Mouse (Mus musculus) MEL (cell line): ENCODE data around the gene Rsph10b. TPM values are rescaled to one million over a fixed set of nuclear protein-coding genes. Genes with fewer than 3 reads are reported as not detected.

Source experiments
- DNase-seq: peaks from one replicate; pipeline ENCODE4 v3.0.0; 2011; ENCODE audit warnings: low read depth, low spot score
- H3K27ac ChIP-seq: 2 replicates; pipeline ENCODE4 v1.5.1; 2012; ENCODE audit warnings: low read depth, mild to moderate bottlenecking, control low read depth, low read length, moderate library complexity; ENCODE audit not compliant: control insufficient read depth
- H3K27me3 ChIP-seq, 2 experiments: fragments of 150-350 bp in 1 of 2; sonication (generic) in 1 of 2; 2 replicates each; pipeline ENCODE4 v1.6.1; 2012; ENCODE audit warnings: low read length in 2 of 2, mild to moderate bottlenecking in 2 of 2, improper control_type of control experiment in 1 of 2, moderate library complexity in 1 of 2; ENCODE audit not compliant: insufficient read depth in 2 of 2, control insufficient read depth in 1 of 2
- H3K36me3 ChIP-seq, 2 experiments: 2 replicates each; pipeline ENCODE4 v1.6.1; 2012 to 2014; ENCODE audit warnings: low read length in 2 of 2, improper control_type of control experiment in 1 of 2, inconsistent platforms in 1 of 2, mild to moderate bottlenecking in 1 of 2; ENCODE audit not compliant: insufficient read depth in 2 of 2, control insufficient read depth in 1 of 2
- H3K4me1 ChIP-seq, 2 experiments: fragments of 150-350 bp in 1 of 2; sonication (generic) in 1 of 2; 2 replicates each; pipeline ENCODE4 v1.6.1; 2012; ENCODE audit warnings: low read length in 2 of 2, improper control_type of control experiment in 1 of 2, mild to moderate bottlenecking in 1 of 2; ENCODE audit not compliant: insufficient read depth in 2 of 2, control insufficient read depth in 1 of 2
- H3K4me3 ChIP-seq, 2 experiments: fragments of 150-350 bp in 1 of 2; sonication (generic) in 1 of 2; 2 replicates each; pipeline ENCODE4 v1.5.1; 2012; ENCODE audit warnings: low read depth in 2 of 2, low read length in 2 of 2, mild to moderate bottlenecking in 2 of 2, moderate library complexity in 2 of 2, control low read depth in 1 of 2, improper control_type of control experiment in 1 of 2; ENCODE audit not compliant: control insufficient read depth in 1 of 2, insufficient read depth in 1 of 2
- H3K79me2 ChIP-seq: 2 replicates; pipeline ENCODE4 v1.6.1; 2012; ENCODE audit warnings: mild to moderate bottlenecking, low read length, moderate library complexity; ENCODE audit not compliant: control insufficient read depth, poor library complexity, insufficient read depth
- H3K9ac ChIP-seq: 2 replicates; pipeline ENCODE4 v1.6.1; 2012; ENCODE audit warnings: low read depth, mild to moderate bottlenecking, control low read depth, low read length, moderate library complexity; ENCODE audit not compliant: control insufficient read depth, poor library complexity, severe bottlenecking
- H3K9me3 ChIP-seq: fragments of 150-350 bp; sonication (generic); replicated peaks from 2 replicates; pipeline ENCODE4 v1.6.1; 2012; ENCODE audit warnings: mild to moderate bottlenecking, low read length, improper control_type of control experiment, moderate library complexity; ENCODE audit not compliant: insufficient read depth
- CHD1 ChIP-seq: IDR thresholded peaks from 2 replicates; pipeline ENCODE4 v1.6.1; 2012; ENCODE audit warnings: low read depth, mild to moderate bottlenecking, inconsistent platforms, low read length, improper control_type of control experiment
- CHD2 ChIP-seq: IDR thresholded peaks from 2 replicates; pipeline ENCODE4 v1.6.1; 2011; ENCODE audit warnings: low read length, improper control_type of control experiment
- GABPA ChIP-seq: IDR thresholded peaks from 2 replicates; pipeline ENCODE4 v1.6.1; 2012; ENCODE audit warnings: low read depth, mild to moderate bottlenecking, inconsistent platforms, low read length, improper control_type of control experiment, moderate library complexity
- KAT2A ChIP-seq: conservative IDR thresholded peaks from 2 replicates; pipeline ENCODE4 v1.6.1; 2012; ENCODE audit warnings: low read depth, low read length, improper control_type of control experiment, inconsistent platforms
- POLR2A ChIP-seq, 2 experiments: IDR thresholded peaks; 2 replicates each; pipeline ENCODE4 v1.6.1; 2011 to 2012; ENCODE audit warnings: low read length in 2 of 2, mild to moderate bottlenecking in 2 of 2, control low read depth in 1 of 2, improper control_type of control experiment in 1 of 2, low read depth in 1 of 2, moderate library complexity in 1 of 2; ENCODE audit not compliant: control insufficient read depth in 1 of 2, insufficient read depth in 1 of 2, poor library complexity in 1 of 2
- RAD21 ChIP-seq: IDR thresholded peaks from 2 replicates; pipeline ENCODE4 v1.6.1; 2011; ENCODE audit warnings: mild to moderate bottlenecking, low read depth, low read length, improper control_type of control experiment
- RCOR1 ChIP-seq: IDR thresholded peaks from 2 replicates; pipeline ENCODE4 v1.6.1; 2012; ENCODE audit warnings: low read depth, mild to moderate bottlenecking, inconsistent platforms, low read length, improper control_type of control experiment
- TAL1 ChIP-seq: IDR thresholded peaks from 2 replicates; pipeline ENCODE4 v1.6.1; 2012; ENCODE audit warnings: mild to moderate bottlenecking, inconsistent platforms, low read length, moderate library complexity, mixed read lengths
- TBP ChIP-seq: IDR thresholded peaks from 2 replicates; pipeline ENCODE4 v1.8.0; 2011; ENCODE audit warnings: low read depth, low read length, improper control_type of control experiment
- USF1 ChIP-seq: IDR thresholded peaks from 2 replicates; pipeline ENCODE4 v1.6.1; 2014; ENCODE audit warnings: low read depth, mild to moderate bottlenecking, inconsistent platforms, low read length, improper control_type of control experiment, moderate library complexity
- polyA plus RNA-seq, 2 experiments: library from polyadenylated mRNA; stranded (reverse) in 1 of 2; unstranded in 1 of 2; fragments of >175 nt in 1 of 2; fragments of >200 nt in 1 of 2; gene quantifications; 2 replicates each; pipeline versions ENCODE4 v1.2.1 to v1.2.4; 2012; ENCODE audit warnings: low replicate concordance in 2 of 2, low read depth in 1 of 2; ENCODE audit not compliant: insufficient read length in 2 of 2, insufficient read depth in 1 of 2, missing spikeins in 1 of 2
- total RNA-seq: library from RNA; depleted of rRNA; stranded (reverse); fragments of 300-350 nt; gene quantifications from 2 replicates; pipeline ENCODE4 v1.2.3, GENCODE M21; 2012

Rsph10b gene
- total and polyA plus RNA-seq, 3 experiments, result 0.04 to 0.17 TPM; not detected in 1

DNA sequence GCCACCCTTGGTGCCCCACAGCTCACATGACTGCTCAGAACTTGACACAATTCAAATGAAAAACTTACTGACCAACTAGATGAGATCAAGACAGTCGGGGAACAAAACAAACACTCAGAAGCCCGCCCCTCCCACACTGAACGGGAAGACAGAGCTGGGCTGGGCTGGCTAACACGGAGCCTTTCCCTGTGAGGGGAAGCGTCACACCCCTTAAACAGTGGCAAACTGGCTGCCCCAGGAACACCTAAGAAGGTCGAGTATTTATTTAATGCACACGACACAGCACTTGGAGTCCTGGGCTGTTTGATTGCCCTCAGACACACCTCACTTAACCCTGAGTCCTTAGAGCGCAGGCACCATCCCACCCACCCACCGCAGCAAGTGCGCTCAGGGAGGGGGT is 59.8 kb downstream of the Rsph10b start:
- TF ChIP-seq RCOR1, result no peak
- TF ChIP-seq USF1, result no peak
- no peak for TF ChIP-seq TBP
- no peak for TF ChIP-seq KAT2A
- no peak for TF ChIP-seq POLR2A (IDR thresholded peaks at IDR 0.05; ENCODE audit: control insufficient read depth in 1 of 2, insufficient read depth in 1 of 2, low read depth in 1 of 2, low read length in 2 of 2, poor library complexity in 1 of 2)
- TF ChIP-seq GABPA, result no peak
- TF ChIP-seq TAL1, result no peak
- no peak for TF ChIP-seq RAD21
- TF ChIP-seq, all 39 proteins: peak for 0
- Histone ChIP-seq H3K36me3 (peaks cover 8 to 14% of the 10 kb centered on the region in 2 experiments), H3K4me1 (peaks cover 5 to 7% of the 10 kb centered on the region in 2 experiments; a peak in 3 of 4 replicates), H3K27ac (no peak overlapping the region), H3K4me3 (no peak overlapping the region), H3K9ac (no peak overlapping the region), H3K9me3 (no peaks in the 10 kb centered on the region), H3K79me2 (no peaks in the 10 kb centered on the region), H3K27me3 (no peaks in the 10 kb centered on the region)
- no peak for DNase-seq

GRCm38 (mm10) chr5:143993260-143993659 is 60.4 kb downstream of the Rsph10b start:
- Histone ChIP-seq H3K4me3 (no peak overlapping the region), H3K27ac (no peak overlapping the region), H3K4me1 (peaks cover 5 to 7% of the 10 kb centered on the region in 2 experiments; a peak in 3 of 4 replicates), H3K79me2 (no peaks in the 10 kb centered on the region), H3K9ac (no peak overlapping the region), H3K27me3 (no peaks in the 10 kb centered on the region), H3K9me3 (no peaks in the 10 kb centered on the region), H3K36me3 (peaks cover 8 to 12% of the 10 kb centered on the region in 2 experiments)
- no peak for DNase-seq
- TF ChIP-seq CHD1, result no peak
- TF ChIP-seq, all 39 proteins: peak for 0

GRCm38 (mm10) chr5:143993849-143994248 is 61.0 kb downstream of the Rsph10b start:
- Histone ChIP-seq H3K9me3 (no peaks in the 10 kb centered on the region), H3K4me3 (no peak overlapping the region), H3K27me3 (no peaks in the 10 kb centered on the region), H3K27ac (no peak overlapping the region), H3K9ac (no peak overlapping the region)
- no peak for TF ChIP-seq CHD2
- TF ChIP-seq, all 39 proteins: peak for 0
- Histone ChIP-seq H3K79me2 (no peaks in the 10 kb centered on the region), H3K36me3 (peaks cover 8 to 12% of the 10 kb centered on the region in 2 experiments), H3K4me1 (peaks cover 5 to 7% of the 10 kb centered on the region in 2 experiments; a peak in 3 of 4 replicates)
- DNase-seq, result no peak
